Mouse (Mus musculus) neural tube, embryonic 12.5 days (tissue): ENCODE data around the gene Tppp2. TPM values are rescaled to one million over a fixed set of nuclear protein-coding genes. Genes with fewer than 3 reads are reported as not detected.

Experiments used
- ATAC-seq: fragments of 200-750 bp; cut with Nextera tagmentation; 2 replicates; pipeline ENCODE4 v1.8.0; 2017; ENCODE audit warnings: low read depth, mild to moderate bottlenecking, moderate TSS enrichment, moderate library complexity; ENCODE audit not compliant: low FRiP score
- H3K27ac ChIP-seq: fragments of 300-500 bp; sonication (generic); 2 replicates; pipeline ENCODE4 v1.5.1; 2016
- H3K27me3 ChIP-seq: fragments of 300-500 bp; sonication (generic); replicated peaks from 2 replicates; pipeline ENCODE4 v1.6.1; 2016; ENCODE audit warnings: mild to moderate bottlenecking
- H3K36me3 ChIP-seq: fragments of 300-500 bp; sonication (generic); 2 replicates; pipeline ENCODE4 v1.6.1; 2016; ENCODE audit warnings: mild to moderate bottlenecking
- H3K4me1 ChIP-seq: fragments of 300-500 bp; sonication (generic); 2 replicates; pipeline ENCODE4 v1.6.1; 2016
- H3K4me2 ChIP-seq: fragments of 300-500 bp; sonication (generic); replicated peaks from 2 replicates; pipeline ENCODE4 v1.6.1; 2016; ENCODE audit warnings: mild to moderate bottlenecking
- H3K4me3 ChIP-seq: fragments of 300-500 bp; sonication (generic); 2 replicates; pipeline ENCODE4 v1.5.1; 2016
- H3K9ac ChIP-seq: fragments of 300-500 bp; sonication (generic); 2 replicates; pipeline ENCODE4 v1.6.1; 2016; ENCODE audit warnings: mild to moderate bottlenecking
- H3K9me3 ChIP-seq: fragments of 300-500 bp; sonication (generic); 2 replicates; pipeline ENCODE4 v1.6.1; 2016; ENCODE audit warnings: mild to moderate bottlenecking
- WGBS: fragments of 180-500 bp; shearing (Covaris S2); methylation state at CpG from one replicate; pipeline ENCODE4 v1.1.7; 2016; 5-methylcytosine and 5-hydroxymethylcytosine counted together
- polyA plus RNA-seq: library from polyadenylated mRNA; unstranded; fragments of >200 nt; fragmentation: Nextera tagmentation; extraction: Ambion mirVana; gene quantifications from 2 replicates; pipeline ENCODE4 v1.2.1, GENCODE M21; 2016

The Tppp2 gene
- polyA plus RNA-seq, 1 experiment from 2014 or later = not detected

- H3K4me1 ChIP-seq = no peaks in the 10 kb centered on the region
- H3K4me3 ChIP-seq = no peak overlapping the region
- no peaks in the 10 kb centered on the region for H3K9me3 ChIP-seq
- H3K9ac ChIP-seq = no peak overlapping the region
- peaks cover 43% of the 10 kb centered on the region for H3K36me3 ChIP-seq
- H3K27me3 ChIP-seq = no peaks in the 10 kb centered on the region
- H3K27ac ChIP-seq = no peak overlapping the region
- ATAC-seq = no peak
- H3K4me2 ChIP-seq = no peak overlapping the region
- 63% methylated on average over 3 of the region's 3 CpGs for WGBS
Observed at GRCm38 (mm10) chr14:51893809-51894208, 24.4 kb upstream of the Tppp2 start.

DNA sequence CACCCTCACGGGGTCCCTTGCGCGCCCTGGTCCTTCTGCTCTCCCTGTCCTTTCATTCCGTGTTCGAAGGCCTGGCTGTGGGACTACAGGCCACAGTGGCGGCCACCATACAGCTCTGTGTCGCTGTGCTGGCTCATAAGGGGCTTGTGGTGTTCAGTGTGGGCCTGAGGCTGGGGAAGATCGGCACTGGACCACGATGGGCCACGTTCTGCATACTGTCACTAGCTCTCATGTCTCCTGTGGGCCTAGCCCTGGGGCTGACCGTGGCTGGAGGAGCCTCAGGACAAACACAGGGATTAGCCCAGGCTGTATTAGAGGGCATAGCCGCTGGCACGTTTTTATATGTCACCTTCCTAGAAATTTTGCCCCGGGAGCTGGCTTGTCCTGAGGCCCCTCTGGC, 23.2 kb upstream of the Tppp2 start:
- Histone ChIP-seq H3K4me3 (no peak overlapping the region), H3K9ac (no peak overlapping the region), H3K36me3 (peaks cover 30% of the 10 kb centered on the region), H3K4me1 (no peaks in the 10 kb centered on the region), H3K4me2 (no peak overlapping the region), H3K27me3 (no peaks in the 10 kb centered on the region), H3K27ac (no peak overlapping the region), H3K9me3 (no peaks in the 10 kb centered on the region)
- ATAC-seq = no peak
- WGBS = 83% methylated on average over 14 of the region's 14 CpGs

DNA sequence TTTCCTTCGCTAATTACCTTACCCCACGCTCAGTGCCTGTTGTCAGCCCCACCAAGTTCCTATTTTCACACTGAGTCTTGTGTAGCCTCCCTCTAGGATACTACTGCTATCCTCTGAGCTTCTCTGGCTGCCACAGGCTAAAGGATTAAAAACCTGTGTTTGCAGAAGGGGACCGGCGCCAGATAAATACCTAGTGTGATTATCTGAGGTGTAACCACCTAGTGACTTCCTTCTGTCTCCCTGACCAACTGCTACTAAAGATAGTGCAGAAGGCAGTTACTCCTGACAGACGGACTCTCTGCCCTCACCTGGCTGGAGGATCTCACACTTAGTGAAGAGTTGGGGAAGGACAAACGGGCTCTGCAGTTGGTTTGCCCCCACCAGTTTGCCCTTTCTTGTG, 22.2 kb upstream of the Tppp2 start:
- Histone ChIP-seq H3K36me3 (peaks cover 21% of the 10 kb centered on the region), H3K4me2 (no peak overlapping the region), H3K4me3 (no peak overlapping the region), H3K9me3 (no peaks in the 10 kb centered on the region), H3K27me3 (no peaks in the 10 kb centered on the region), H3K27ac (no peak overlapping the region), H3K4me1 (no peaks in the 10 kb centered on the region), H3K9ac (no peak overlapping the region)
- 86% methylated on average over 6 of the region's 6 CpGs for WGBS
- ATAC-seq = no peak

DNA sequence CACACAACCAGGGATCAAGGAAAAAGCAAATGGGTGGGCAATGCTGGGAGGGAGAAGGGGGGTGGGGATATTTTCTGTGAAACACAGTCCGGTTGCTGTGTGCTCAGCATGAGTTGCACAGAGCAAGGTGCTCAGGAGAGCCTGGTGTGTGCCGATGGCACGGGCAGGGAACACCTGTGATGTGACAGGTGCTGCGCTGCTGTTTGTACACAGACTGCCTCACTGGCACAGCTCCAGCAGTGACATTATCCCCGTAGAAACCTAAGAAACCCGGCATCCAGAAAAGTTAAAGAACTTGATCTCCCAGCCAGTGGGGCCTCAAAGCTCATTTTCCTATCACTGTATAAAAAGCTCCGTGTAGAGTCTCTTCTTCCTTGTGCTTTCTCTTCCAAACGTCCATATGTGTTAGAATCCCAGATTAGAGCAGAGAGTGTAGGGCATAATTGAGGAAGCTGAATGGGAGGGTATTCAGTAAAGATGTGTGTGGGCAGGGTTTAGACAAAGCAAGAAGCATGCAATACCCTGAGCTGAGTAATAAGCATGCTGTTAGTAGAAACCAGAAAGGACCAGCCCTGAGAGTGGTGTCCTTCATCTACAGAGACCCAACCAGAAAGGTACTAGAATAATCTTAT, 21.6 kb upstream of the Tppp2 start:
- ATAC-seq = no peak
- WGBS = 83% methylated on average over 8 of the region's 8 CpGs

DNA sequence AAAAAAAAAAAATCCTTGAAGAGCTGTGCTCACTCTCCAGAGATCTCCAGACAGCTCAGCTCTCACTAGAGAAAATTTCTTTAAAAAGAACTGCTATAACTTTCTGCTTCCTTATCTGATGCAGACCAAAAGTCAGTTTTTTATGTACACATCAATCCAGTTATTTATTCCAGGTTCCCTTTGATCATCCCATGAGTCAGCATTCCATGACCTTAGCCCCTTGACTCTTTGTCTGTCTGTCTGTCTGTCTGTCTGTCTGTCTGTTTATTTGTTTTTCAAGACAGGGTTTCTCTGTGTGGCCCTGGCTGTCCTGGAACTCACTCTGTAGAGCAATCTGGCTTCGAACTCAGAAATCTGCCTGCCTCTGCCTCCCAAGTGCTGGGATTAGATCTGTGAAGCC, 18.9 kb upstream of the Tppp2 start:
- 92% methylated on average over 1 of the region's 1 CpGs for whole genome bisulfite sequencing
- Histone ChIP-seq H3K27ac (no peak overlapping the region), H3K36me3 (peaks cover 5% of the 10 kb centered on the region; the same call in 1 of the 2 replicates), H3K4me1 (no peaks in the 10 kb centered on the region), H3K9ac (no peak overlapping the region), H3K27me3 (no peaks in the 10 kb centered on the region), H3K4me3 (no peak overlapping the region), H3K9me3 (no peaks in the 10 kb centered on the region), H3K4me2 (no peak overlapping the region)
- ATAC-seq = no peak

More for the DNA sequence above, 21.6 kb upstream of the Tppp2 start:
- Histone ChIP-seq H3K4me1 (no peaks in the 10 kb centered on the region), H3K4me3 (no peak overlapping the region), H3K36me3 (peaks cover 15% of the 10 kb centered on the region), H3K27me3 (no peaks in the 10 kb centered on the region), H3K4me2 (no peak overlapping the region), H3K9me3 (no peaks in the 10 kb centered on the region), H3K27ac (no peak overlapping the region), H3K9ac (no peak overlapping the region)

DNA sequence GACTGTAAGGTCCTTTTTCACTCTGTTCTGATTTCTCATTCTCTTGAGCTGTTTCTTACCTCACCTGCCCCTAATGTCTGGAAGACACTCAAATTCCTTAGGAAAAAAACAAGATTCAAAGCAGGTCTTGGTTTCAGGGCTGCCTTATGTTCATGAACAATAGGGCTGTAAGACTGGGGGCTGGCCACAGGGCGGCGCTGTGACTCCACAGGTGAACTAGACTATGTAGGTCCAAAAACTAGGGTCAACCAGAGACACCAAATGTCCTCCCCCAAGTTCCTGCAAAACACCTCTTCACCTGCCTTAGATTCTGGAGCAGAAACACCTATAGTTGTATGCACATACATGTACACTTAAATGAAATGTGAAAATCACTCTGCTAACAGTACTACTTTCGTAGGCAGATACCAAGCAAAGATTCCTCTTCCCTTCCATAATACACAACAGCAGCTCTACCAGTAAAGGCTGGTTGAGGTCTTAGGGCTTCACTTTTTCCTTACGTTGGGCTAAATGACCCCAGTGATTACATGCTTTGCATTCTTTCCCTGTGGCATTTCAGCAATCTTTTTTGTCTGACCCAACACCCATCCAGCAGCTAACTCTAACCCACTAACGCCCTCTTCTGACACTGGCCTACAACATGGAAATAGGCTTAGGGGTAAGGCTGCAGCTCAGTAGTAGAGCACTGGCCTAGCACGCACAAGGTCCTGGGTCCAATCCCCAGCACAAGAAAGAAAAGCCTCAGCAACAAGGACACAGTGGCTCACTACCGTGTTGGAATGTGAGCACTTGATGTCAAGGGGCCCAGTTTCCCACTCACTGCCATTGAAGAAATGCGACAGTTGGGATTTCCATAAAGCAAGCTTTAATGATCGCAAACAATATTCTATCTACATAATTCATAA, 15.2 kb upstream of the Tppp2 start:
- no peak overlapping the region for H3K9ac ChIP-seq
- no peaks in the 10 kb centered on the region for H3K36me3 ChIP-seq
- peak; percentile 78 for ATAC-seq
- H3K27ac ChIP-seq = no peak overlapping the region
- H3K9me3 ChIP-seq = no peaks in the 10 kb centered on the region
- no peak overlapping the region for H3K4me2 ChIP-seq
- WGBS = 64% methylated on average over 9 of the region's 9 CpGs
- no peaks in the 10 kb centered on the region for H3K27me3 ChIP-seq
- H3K4me1 ChIP-seq = no peaks in the 10 kb centered on the region
- H3K4me3 ChIP-seq = no peak overlapping the region

- ATAC-seq = 0 out of 2 replicates have a peak, but pooled peaks have one; percentile 29
- Histone ChIP-seq H3K9ac (no peak overlapping the region), H3K36me3 (no peaks in the 10 kb centered on the region), H3K9me3 (no peaks in the 10 kb centered on the region), H3K4me3 (no peak overlapping the region), H3K27ac (no peak overlapping the region), H3K27me3 (no peaks in the 10 kb centered on the region), H3K4me1 (no peaks in the 10 kb centered on the region), H3K4me2 (no peak overlapping the region)
- 89% methylated on average over 9 of the region's 9 CpGs for WGBS
Observed at GRCm38 (mm10) chr14:51903782-51904181, 14.4 kb upstream of the Tppp2 start.

DNA sequence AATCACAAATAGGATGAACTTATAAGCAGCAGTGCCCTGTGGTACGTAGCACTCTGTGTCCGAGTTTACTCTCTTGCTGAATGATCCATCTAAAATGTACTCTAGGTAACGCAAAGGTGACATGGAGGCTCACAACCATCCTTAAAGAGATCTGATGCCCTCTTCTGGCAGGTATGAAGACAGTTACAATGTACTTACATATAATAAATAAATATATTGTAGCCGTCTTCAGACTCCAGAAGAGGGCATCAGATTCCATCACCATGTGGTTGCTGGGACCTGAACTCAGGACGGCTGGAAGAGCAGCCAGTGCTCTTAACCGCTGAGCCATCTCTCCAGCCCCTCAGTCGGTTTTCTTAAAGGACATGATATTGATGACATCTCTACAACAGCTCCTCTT, 13.5 kb upstream of the Tppp2 start:
- Histone ChIP-seq H3K27me3 (no peaks in the 10 kb centered on the region), H3K9ac (no peak overlapping the region), H3K4me3 (no peak overlapping the region), H3K4me2 (no peak overlapping the region), H3K9me3 (no peaks in the 10 kb centered on the region), H3K36me3 (no peaks in the 10 kb centered on the region), H3K27ac (no peak overlapping the region), H3K4me1 (no peaks in the 10 kb centered on the region)
- no peak for ATAC-seq
- WGBS = 71% methylated on average over 7 of the region's 7 CpGs

DNA sequence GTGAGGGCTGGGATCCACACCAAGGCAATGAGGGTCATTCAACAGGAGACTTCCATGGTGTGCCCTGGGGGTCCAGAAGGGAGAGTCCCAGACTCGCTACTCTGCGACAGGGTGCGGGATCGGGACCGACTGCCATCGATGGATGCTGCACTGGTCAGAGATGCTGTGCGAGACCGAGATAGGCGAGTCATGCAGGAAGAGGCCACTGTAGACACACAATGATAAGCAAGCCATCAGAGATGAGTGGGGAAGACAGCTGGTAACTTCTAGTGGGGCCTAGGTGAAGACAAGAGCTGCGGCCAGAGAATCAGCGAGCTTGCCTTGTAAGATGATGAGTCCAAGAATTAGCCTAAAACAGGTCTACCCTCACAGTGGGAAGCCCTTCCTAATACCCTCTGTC, 12.1 kb upstream of the Tppp2 start:
- Histone ChIP-seq H3K4me2 (no peak overlapping the region), H3K27ac (no peak overlapping the region), H3K9ac (no peak overlapping the region), H3K27me3 (peaks cover 3% of the 10 kb centered on the region; the same call in 1 of the 2 replicates), H3K36me3 (no peaks in the 10 kb centered on the region), H3K9me3 (no peaks in the 10 kb centered on the region), H3K4me1 (no peaks in the 10 kb centered on the region), H3K4me3 (no peak overlapping the region)
- no peak for ATAC-seq
- 92% methylated on average over 11 of the region's 11 CpGs for WGBS

GRCm38 (mm10) chr14:51911301-51911700, 6.9 kb upstream of the Tppp2 start:
- H3K27me3 ChIP-seq = peaks cover 19% of the 10 kb centered on the region
- H3K4me2 ChIP-seq = no peak overlapping the region

GRCm38 (mm10) chr14:51912391-51913061, 5.7 kb upstream of the Tppp2 start:
- H3K27me3 ChIP-seq = peaks cover 19% of the 10 kb centered on the region
- peak overlapping the region; percentile 100 for H3K4me2 ChIP-seq
- peak; percentile 10; the same call in 1 of the 2 replicates for ATAC-seq
- peak overlapping the region; percentile 67 for H3K9ac ChIP-seq
- no peaks in the 10 kb centered on the region for H3K9me3 ChIP-seq
- WGBS = 12% methylated on average over 14 of the region's 14 CpGs
- peaks cover 21% of the 10 kb centered on the region for H3K4me1 ChIP-seq
- H3K36me3 ChIP-seq = no peaks in the 10 kb centered on the region
- no peak overlapping the region for H3K27ac ChIP-seq
- H3K4me3 ChIP-seq = peak overlapping the region; percentile 55

More at GRCm38 (mm10) chr14:51911301-51911700, 6.9 kb upstream of the Tppp2 start:
- Histone ChIP-seq H3K4me3 (peak overlapping the region; percentile 1; the same call in 1 of the 2 replicates), H3K9me3 (no peaks in the 10 kb centered on the region), H3K36me3 (no peaks in the 10 kb centered on the region), H3K9ac (no peak overlapping the region), H3K4me1 (peaks cover 21% of the 10 kb centered on the region), H3K27ac (no peak overlapping the region)
- ATAC-seq = no peak
- WGBS = 83% methylated on average over 10 of the region's 10 CpGs
